Mouse (Mus musculus): Measurements from ENCODE around the gene Il1rapl2. TPM values are rescaled to one million over a fixed set of nuclear protein-coding genes. Genes with fewer than 3 reads are reported as not detected.
A peak's percentile ranks its signal among the peaks of the same experiment; 100 is the strongest.

The Il1rapl2 gene
- polyA plus RNA-seq (2015; fragmentation: Nextera tagmentation; extraction: Ambion mirVana), result 0.32 and 0.68 TPM in 2 replicates

- ATAC-seq (replicated peaks; ENCODE audit: low FRiP score), result peak; percentile 84
- Histone ChIP-seq H3K36me3 (no peaks in the 10 kb centered on the region), H3K4me2 (peak within 1 kb of the TSS; percentile 75), H3K9me3 (replicated peaks) (no peaks in the 10 kb centered on the region), H3K9ac (no peak within 1 kb of the TSS), H3K27ac (no peak within 1 kb of the TSS), H3K27me3 (peaks cover 52% of the 10 kb centered on the region), H3K4me3 (replicated peaks) (peak within 1 kb of the TSS; percentile 42), H3K4me1 (no peaks in the 10 kb centered on the region)
- WGBS, result 24% methylated on average over 43 of the region's 47 CpGs
Observed at GRCm38 (mm10) chrX:137570321-137571195, at the start of gene Il1rapl2. TSS of gene Il1rapl2 (plus strand) at chrX:137570608.

GRCm38 (mm10) chrX:137548348-137548747 is 22.1 kb upstream of the Il1rapl2 start:
- Histone ChIP-seq H3K9ac (no peak overlapping the region), H3K4me2 (no peak overlapping the region), H3K4me3 (replicated peaks) (no peak overlapping the region), H3K9me3 (replicated peaks) (no peaks in the 10 kb centered on the region), H3K27ac (no peak overlapping the region), H3K27me3 (no peaks in the 10 kb centered on the region), H3K36me3 (no peaks in the 10 kb centered on the region), H3K4me1 (no peaks in the 10 kb centered on the region)
- no peak for ATAC-seq (replicated peaks; ENCODE audit: low FRiP score)
- 72% methylated on average over 2 of the region's 2 CpGs for WGBS

GRCm38 (mm10) chrX:137569472-137570188 is 778 bp upstream of the Il1rapl2 start:
- Histone ChIP-seq H3K36me3 (no peaks in the 10 kb centered on the region), H3K4me2 (peak overlapping the region; percentile 75), H3K27ac (no peak overlapping the region), H3K4me3 (replicated peaks) (peak overlapping the region; percentile 42), H3K9ac (no peak overlapping the region), H3K27me3 (peaks cover 52% of the 10 kb centered on the region), H3K9me3 (replicated peaks) (no peaks in the 10 kb centered on the region), H3K4me1 (no peaks in the 10 kb centered on the region)
- WGBS, result 23% methylated on average over 21 of the region's 21 CpGs
- ATAC-seq (replicated peaks; ENCODE audit: low FRiP score), result no peak

DNA sequence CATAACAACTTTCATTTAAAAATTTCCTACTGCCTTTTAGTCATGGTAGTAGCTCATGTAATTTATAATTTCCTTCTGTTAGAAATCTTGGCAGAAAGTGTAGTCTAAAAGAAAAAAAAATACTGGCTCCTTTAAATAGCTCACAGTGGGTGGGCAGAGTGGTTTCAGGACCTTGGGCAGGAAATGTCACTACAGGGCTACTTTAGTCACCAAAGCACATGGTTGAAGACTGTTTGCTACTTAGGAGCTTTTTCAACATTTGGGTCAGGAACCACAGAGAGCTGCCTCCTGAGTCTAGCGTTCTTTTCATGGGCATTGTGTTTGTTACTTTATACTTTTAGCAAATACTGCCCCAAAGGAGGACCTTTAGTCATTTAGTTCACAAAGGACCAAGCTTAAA is 12.2 kb downstream of the Il1rapl2 start:
- Histone ChIP-seq H3K4me2 (no peak overlapping the region), H3K36me3 (no peaks in the 10 kb centered on the region), H3K9me3 (replicated peaks) (no peaks in the 10 kb centered on the region), H3K9ac (no peak overlapping the region), H3K4me3 (replicated peaks) (no peak overlapping the region), H3K27me3 (peaks cover 9% of the 10 kb centered on the region; the same call in 1 of the 2 replicates), H3K4me1 (no peaks in the 10 kb centered on the region), H3K27ac (no peak overlapping the region)
- WGBS, result 27% methylated on average over 1 of the region's 1 CpGs
- no peak for ATAC-seq (replicated peaks; ENCODE audit: low FRiP score)

DNA sequence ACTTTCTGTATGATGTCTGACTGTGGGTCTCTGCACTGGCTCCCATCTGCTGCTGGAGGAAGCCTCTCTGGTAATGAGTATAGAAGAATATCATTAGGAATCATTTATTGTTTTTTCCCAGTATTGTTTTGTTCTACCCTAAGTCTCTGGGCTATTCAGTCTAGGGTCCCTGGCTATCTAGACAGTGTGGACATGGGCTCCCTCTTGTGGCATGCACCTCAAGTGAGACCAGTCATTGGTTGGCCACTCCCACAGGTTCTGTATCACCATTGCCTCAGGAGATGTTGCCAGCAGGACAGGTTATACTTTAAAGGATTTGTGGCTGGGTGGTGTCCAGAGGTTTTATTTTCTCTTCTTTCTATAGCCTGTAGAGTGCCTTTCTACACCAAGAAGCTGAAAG is 50.3 kb downstream of the Il1rapl2 start:
- Histone ChIP-seq H3K9me3 (replicated peaks) (no peaks in the 10 kb centered on the region), H3K27me3 (0 out of 2 replicates have a peak, but pooled peaks cover 3% of the 10 kb centered on the region), H3K4me3 (replicated peaks) (no peak overlapping the region), H3K4me1 (no peaks in the 10 kb centered on the region), H3K9ac (no peak overlapping the region), H3K4me2 (no peak overlapping the region), H3K27ac (no peak overlapping the region), H3K36me3 (no peaks in the 10 kb centered on the region)
- no peak for ATAC-seq (replicated peaks; ENCODE audit: low FRiP score)

- H3K27ac ChIP-seq, result no peak overlapping the region
- no peaks in the 10 kb centered on the region for H3K36me3 ChIP-seq
- H3K9me3 ChIP-seq (replicated peaks), result no peaks in the 10 kb centered on the region
- no peaks in the 10 kb centered on the region for H3K27me3 ChIP-seq
- no peaks in the 10 kb centered on the region for H3K4me1 ChIP-seq
- no peak overlapping the region for H3K9ac ChIP-seq
- 32% methylated on average over 2 of the region's 2 CpGs for WGBS
- no peak for ATAC-seq (replicated peaks; ENCODE audit: low FRiP score)
- no peak overlapping the region for H3K4me3 ChIP-seq (replicated peaks)
- H3K4me2 ChIP-seq, result no peak overlapping the region
Observed at GRCm38 (mm10) chrX:137667011-137667410, 96.6 kb downstream of the Il1rapl2 start.

DNA sequence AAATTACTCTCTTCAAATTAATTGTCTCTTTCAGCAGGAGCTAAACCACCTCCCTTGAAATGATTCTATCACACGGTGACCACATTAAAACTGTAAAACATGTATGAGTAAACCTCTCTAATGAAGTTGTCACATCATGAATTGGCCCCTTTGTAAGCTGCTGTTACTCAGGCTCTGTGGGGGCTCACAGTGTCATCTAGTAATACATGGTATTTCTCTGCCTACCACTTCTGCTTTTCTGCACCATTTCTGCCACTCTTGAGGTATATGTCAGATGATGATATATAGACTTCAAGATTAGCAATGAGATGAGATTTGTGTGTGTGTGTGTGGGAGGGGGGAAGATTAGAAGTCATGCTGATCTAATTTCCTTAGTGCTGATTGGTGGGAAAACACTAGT is 117.6 kb downstream of the Il1rapl2 start:
- no peaks in the 10 kb centered on the region for H3K9me3 ChIP-seq (replicated peaks)
- H3K4me2 ChIP-seq, result no peak overlapping the region
- H3K27ac ChIP-seq, result no peak overlapping the region
- H3K27me3 ChIP-seq, result no peaks in the 10 kb centered on the region
- H3K9ac ChIP-seq, result no peak overlapping the region
- H3K36me3 ChIP-seq, result no peaks in the 10 kb centered on the region
- no peaks in the 10 kb centered on the region for H3K4me1 ChIP-seq
- 79% methylated on average over 1 of the region's 1 CpGs for WGBS
- no peak overlapping the region for H3K4me3 ChIP-seq (replicated peaks)
- no peak for ATAC-seq (replicated peaks; ENCODE audit: low FRiP score)

DNA sequence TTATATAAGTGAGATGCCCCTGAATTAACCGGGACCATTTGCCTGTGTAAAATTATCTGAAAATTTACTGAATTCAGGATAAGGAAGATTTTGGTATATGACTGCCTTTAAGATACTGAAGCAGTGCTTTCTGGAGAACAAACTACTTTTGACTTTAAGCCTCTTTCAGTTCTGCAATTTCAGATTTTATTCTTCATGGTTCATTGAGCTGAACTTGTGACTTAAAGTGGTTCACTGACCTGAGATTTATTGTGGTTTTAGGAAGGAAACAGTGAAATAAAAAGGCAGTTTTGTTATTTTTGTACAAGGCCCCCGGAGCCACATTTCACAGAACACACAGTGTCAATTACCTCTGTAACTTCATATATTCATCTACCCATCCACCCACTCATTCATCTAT is 129.6 kb downstream of the Il1rapl2 start:
- Histone ChIP-seq H3K4me1 (no peaks in the 10 kb centered on the region), H3K4me2 (no peak overlapping the region), H3K9me3 (replicated peaks) (no peaks in the 10 kb centered on the region), H3K27ac (no peak overlapping the region), H3K27me3 (0 out of 2 replicates have a peak, but pooled peaks cover 2% of the 10 kb centered on the region), H3K4me3 (replicated peaks) (no peak overlapping the region), H3K9ac (no peak overlapping the region), H3K36me3 (no peaks in the 10 kb centered on the region)
- WGBS, result 64% methylated on average over 2 of the region's 2 CpGs
- no peak for ATAC-seq (replicated peaks; ENCODE audit: low FRiP score)

GRCm38 (mm10) chrX:137755537-137755936 is 185.1 kb downstream of the Il1rapl2 start:
- H3K4me1 ChIP-seq, result no peaks in the 10 kb centered on the region
- no peaks in the 10 kb centered on the region for H3K9me3 ChIP-seq (replicated peaks)
- no peaks in the 10 kb centered on the region for H3K36me3 ChIP-seq
- 0 out of 2 replicates have a peak overlapping the region, but pooled peaks have one; percentile 27 for H3K27ac ChIP-seq
- peak; percentile 83 for ATAC-seq (replicated peaks; ENCODE audit: low FRiP score)
- H3K9ac ChIP-seq, result no peak overlapping the region
- no peak overlapping the region for H3K4me2 ChIP-seq
- no peak overlapping the region for H3K4me3 ChIP-seq (replicated peaks)
- no peaks in the 10 kb centered on the region for H3K27me3 ChIP-seq
- 64% methylated on average over 3 of the region's 3 CpGs for WGBS

DNA sequence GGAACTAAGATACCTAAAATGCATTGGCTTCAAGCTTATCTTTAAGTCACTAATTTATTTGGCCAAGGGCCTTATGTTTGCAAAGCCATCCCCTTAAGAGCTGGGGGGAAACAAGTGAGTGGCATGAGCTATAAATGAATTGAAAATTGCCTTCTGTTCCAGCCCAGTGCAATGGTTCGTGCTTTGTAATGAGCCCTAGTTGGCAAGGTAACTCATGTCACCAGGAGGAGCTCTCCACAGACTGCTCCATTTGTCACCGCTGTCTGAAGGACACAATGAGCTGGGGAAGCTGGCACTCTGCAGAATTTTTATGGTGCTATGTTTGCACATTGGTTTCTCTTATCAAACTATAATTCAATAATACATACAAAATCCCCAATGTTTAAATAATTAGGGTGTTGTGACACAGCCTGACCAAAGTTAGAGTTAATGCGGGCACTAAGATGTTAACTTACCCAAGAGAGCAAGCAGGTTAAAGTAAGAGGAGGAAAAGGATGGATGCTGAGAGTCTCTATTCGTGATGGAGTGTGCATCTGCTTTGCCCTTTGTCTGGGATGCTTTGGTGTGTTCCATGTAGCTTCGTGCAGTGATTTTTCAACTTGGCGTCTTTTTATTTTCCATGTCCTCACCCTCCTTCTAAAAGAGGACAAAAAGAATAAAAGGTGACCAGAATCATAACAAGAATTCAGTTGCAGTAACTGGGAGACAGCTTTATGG is 235.2 kb downstream of the Il1rapl2 start:
- H3K27me3 ChIP-seq, result no peaks in the 10 kb centered on the region
- no peaks in the 10 kb centered on the region for H3K9me3 ChIP-seq (replicated peaks)
- no peak for ATAC-seq (replicated peaks; ENCODE audit: low FRiP score)
- H3K4me1 ChIP-seq, result no peaks in the 10 kb centered on the region
- H3K36me3 ChIP-seq, result no peaks in the 10 kb centered on the region
- H3K4me2 ChIP-seq, result no peak overlapping the region
- no peak overlapping the region for H3K9ac ChIP-seq
- no peak overlapping the region for H3K4me3 ChIP-seq (replicated peaks)
- no peak overlapping the region for H3K27ac ChIP-seq
- WGBS, result 67% methylated on average over 6 of the region's 6 CpGs

DNA sequence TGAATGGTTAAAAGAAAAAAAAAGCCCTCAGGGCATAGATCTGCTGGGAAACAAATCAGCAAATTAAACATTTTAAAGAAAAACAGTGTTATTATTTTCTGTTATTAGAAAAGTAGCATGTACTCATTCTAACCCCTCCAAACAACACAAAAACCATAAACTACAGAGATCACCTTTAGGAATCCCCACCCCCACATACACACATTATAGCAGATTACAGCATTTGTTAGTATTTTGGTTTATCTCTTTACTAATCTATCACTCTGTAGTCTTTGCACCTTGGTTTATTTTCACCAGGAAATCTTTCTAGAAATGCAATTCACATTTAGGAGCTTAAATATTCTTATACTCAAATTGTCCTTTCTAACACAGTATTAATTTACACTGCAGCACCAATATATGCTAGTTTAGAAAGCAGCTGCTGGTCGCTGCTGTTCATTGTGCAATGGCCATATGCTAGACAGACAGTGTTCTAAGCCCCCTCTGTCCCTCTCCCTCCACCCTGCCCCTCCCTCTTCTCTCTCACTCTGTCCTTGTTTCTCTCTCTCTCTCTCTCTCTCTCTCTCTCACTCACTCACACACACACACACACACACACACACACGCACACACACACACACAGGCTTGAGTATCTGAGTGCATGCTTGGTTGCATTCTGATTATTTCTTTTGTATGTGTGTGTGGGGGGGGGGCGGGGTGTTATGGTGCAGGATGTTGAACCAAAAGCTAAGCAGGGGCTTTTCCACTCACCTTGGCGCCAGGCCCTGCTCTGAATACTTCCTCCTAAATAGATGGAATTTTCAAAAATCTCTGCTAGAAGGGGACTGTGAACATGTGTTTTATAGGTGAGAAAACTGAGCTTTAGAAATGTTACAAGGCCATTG is 236.1 kb downstream of the Il1rapl2 start:
- Histone ChIP-seq H3K9me3 (replicated peaks) (no peaks in the 10 kb centered on the region), H3K36me3 (no peaks in the 10 kb centered on the region), H3K27ac (no peak overlapping the region), H3K27me3 (no peaks in the 10 kb centered on the region), H3K4me1 (no peaks in the 10 kb centered on the region), H3K4me2 (no peak overlapping the region), H3K9ac (no peak overlapping the region), H3K4me3 (replicated peaks) (no peak overlapping the region)
- WGBS, result 63% methylated on average over 4 of the region's 4 CpGs
- ATAC-seq (replicated peaks; ENCODE audit: low FRiP score), result no peak
